Mouse (Mus musculus) frontal cortex, adult (tissue): ENCODE results near the gene Fetub.

ENCODE experiments used
- ATAC-seq: cut with Nextera tagmentation; 2 replicates; pipeline ENCODE4 v1.9.2; 2017; ENCODE audit warnings: mild to moderate bottlenecking, moderate library complexity, mixed read lengths; ENCODE audit not compliant: low TSS enrichment

The Fetub gene

GRCm38 (mm10) chr16:22918034-22918433, at the start of gene Fetub:
Gene Fetub, plus strand, starts transcription at chr16:22918334.
- no peak for ATAC-seq

GRCm38 (mm10) chr16:22872397-22872796, 45.7 kb upstream of the Fetub start:
- ATAC-seq, result no peak

GRCm38 (mm10) chr16:22873369-22873768, 44.8 kb upstream of the Fetub start:
- 0 out of 2 replicates have a peak, but pooled peaks have one; percentile 17 for ATAC-seq

- ATAC-seq, result no peak
These were observed 41.7 kb upstream of the Fetub start for GRCm38 (mm10) chr16:22876218-22877043.

- ATAC-seq, result no peak
These were observed 40.3 kb upstream of the Fetub start for GRCm38 (mm10) chr16:22877660-22878390.

GRCm38 (mm10) chr16:22878716-22879115, 39.4 kb upstream of the Fetub start:
- no peak for ATAC-seq

GRCm38 (mm10) chr16:22879945-22880595, 38.1 kb upstream of the Fetub start:
- ATAC-seq, result no peak

- ATAC-seq, result no peak
These were observed 37.2 kb upstream of the Fetub start for GRCm38 (mm10) chr16:22880900-22881299.

GRCm38 (mm10) chr16:22881487-22881886, 36.6 kb upstream of the Fetub start:
- ATAC-seq, result no peak

- no peak for ATAC-seq
These were observed 34.7 kb upstream of the Fetub start for GRCm38 (mm10) chr16:22883441-22883840.

GRCm38 (mm10) chr16:22885356-22885755, 32.8 kb upstream of the Fetub start:
- no peak for ATAC-seq

- ATAC-seq, result no peak
These were observed 31.4 kb upstream of the Fetub start for GRCm38 (mm10) chr16:22886726-22887125.

GRCm38 (mm10) chr16:22888835-22889234, 29.3 kb upstream of the Fetub start:
- no peak for ATAC-seq

GRCm38 (mm10) chr16:22889716-22890115, 28.4 kb upstream of the Fetub start:
- no peak for ATAC-seq

- ATAC-seq, result no peak
These were observed 27.2 kb upstream of the Fetub start, which contains the start of gene Ahsg for GRCm38 (mm10) chr16:22890683-22891510. Gene Ahsg, plus strand, starts transcription at chr16:22891277.

GRCm38 (mm10) chr16:22891733-22892154, 26.4 kb upstream of the Fetub start:
- ATAC-seq, result no peak

- no peak for ATAC-seq
These were observed 24.0 kb upstream of the Fetub start for GRCm38 (mm10) chr16:22894095-22894494.

GRCm38 (mm10) chr16:22896618-22897017, 21.5 kb upstream of the Fetub start:
- ATAC-seq, result no peak

GRCm38 (mm10) chr16:22899346-22899745, 18.8 kb upstream of the Fetub start:
- ATAC-seq, result no peak

- ATAC-seq, result no peak
These were observed 18.1 kb upstream of the Fetub start for GRCm38 (mm10) chr16:22899866-22900570.

GRCm38 (mm10) chr16:22901326-22901725, 16.8 kb upstream of the Fetub start:
- ATAC-seq, result no peak
